Mouse (Mus musculus): Measurements from ENCODE around the gene Fam49a. TPM values are rescaled to one million over a fixed set of nuclear protein-coding genes. Genes with fewer than 3 reads are reported as not detected.

Gene Fam49a
- polyA plus RNA-seq, 1 experiment from 2014 or later: 131 TPM

- H3K27ac ChIP-seq (ENCODE audit: low read depth, low read length): no peak overlapping the region
- H3K9me3 ChIP-seq (replicated peaks; ENCODE audit: control insufficient read depth, low read length): no peaks in the 10 kb centered on the region
- DNase-seq (ENCODE audit: low spot score): no peak
- H3K36me3 ChIP-seq (ENCODE audit: control insufficient read depth, insufficient read depth, low read length): no peaks in the 10 kb centered on the region
- 4% methylated on average over 2 of the region's 2 CpGs for WGBS
- H3K27me3 ChIP-seq (replicated peaks; ENCODE audit: control insufficient read depth, insufficient read depth, low read length): no peaks in the 10 kb centered on the region
- H3K4me1 ChIP-seq (ENCODE audit: control insufficient read depth, insufficient read depth, low read length): peaks cover 12% of the 10 kb centered on the region; the same call in 1 of the 2 replicates
- peak; percentile 41 for ATAC-seq
- H3K4me3 ChIP-seq (ENCODE audit: low read depth, low read length): no peak overlapping the region
- no peak overlapping the region for H3K9ac ChIP-seq (ENCODE audit: low read length)
- no peak overlapping the region for H3K4me2 ChIP-seq (ENCODE audit: low read length)
These were observed 158.5 kb downstream of the Fam49a start for GRCm38 (mm10) chr12:12420423-12420822.

- Histone ChIP-seq H3K9ac (ENCODE audit: low read length) (peak overlapping the region; percentile 80), H3K4me1 (ENCODE audit: control insufficient read depth, insufficient read depth, low read length) (peaks cover 12% of the 10 kb centered on the region; the same call in 1 of the 2 replicates), H3K36me3 (ENCODE audit: control insufficient read depth, insufficient read depth, low read length) (no peaks in the 10 kb centered on the region), H3K27ac (ENCODE audit: low read depth, low read length) (peak overlapping the region; percentile 45; the same call in 1 of the 2 replicates), H3K4me3 (ENCODE audit: low read depth, low read length) (peak overlapping the region; percentile 29), H3K27me3 (replicated peaks; ENCODE audit: control insufficient read depth, insufficient read depth, low read length) (no peaks in the 10 kb centered on the region), H3K4me2 (ENCODE audit: low read length) (peak overlapping the region; percentile 61), H3K9me3 (replicated peaks; ENCODE audit: control insufficient read depth, low read length) (no peaks in the 10 kb centered on the region)
- ATAC-seq (peak; percentile 97), DNase-seq (ENCODE audit: low spot score) (peak; percentile 94)
- 10% methylated on average over 25 of the region's 25 CpGs for WGBS
These were observed 159.1 kb downstream of the Fam49a start for GRCm38 (mm10) chr12:12420841-12421579.

- H3K4me3 ChIP-seq (ENCODE audit: low read depth, low read length): no peak overlapping the region
- DNase-seq (ENCODE audit: low spot score): no peak
- H3K36me3 ChIP-seq (ENCODE audit: control insufficient read depth, insufficient read depth, low read length): no peaks in the 10 kb centered on the region
- peaks cover 12% of the 10 kb centered on the region; the same call in 1 of the 2 replicates for H3K4me1 ChIP-seq (ENCODE audit: control insufficient read depth, insufficient read depth, low read length)
- H3K27ac ChIP-seq (ENCODE audit: low read depth, low read length): no peak overlapping the region
- no peaks in the 10 kb centered on the region for H3K27me3 ChIP-seq (replicated peaks; ENCODE audit: control insufficient read depth, insufficient read depth, low read length)
- WGBS: 89% methylated on average over 8 of the region's 8 CpGs
- H3K9ac ChIP-seq (ENCODE audit: low read length): peak overlapping the region; percentile 80
- H3K9me3 ChIP-seq (replicated peaks; ENCODE audit: control insufficient read depth, low read length): no peaks in the 10 kb centered on the region
- ATAC-seq: no peak
- no peak overlapping the region for H3K4me2 ChIP-seq (ENCODE audit: low read length)
These were observed 159.6 kb downstream of the Fam49a start for GRCm38 (mm10) chr12:12421580-12421878.

- Histone ChIP-seq H3K4me3 (ENCODE audit: low read depth, low read length) (no peak overlapping the region), H3K27ac (ENCODE audit: low read depth, low read length) (no peak overlapping the region; the same call in 1 of the 2 replicates), H3K9me3 (replicated peaks; ENCODE audit: control insufficient read depth, low read length) (no peaks in the 10 kb centered on the region), H3K27me3 (replicated peaks; ENCODE audit: control insufficient read depth, insufficient read depth, low read length) (no peaks in the 10 kb centered on the region), H3K4me2 (ENCODE audit: low read length) (no peak overlapping the region), H3K9ac (ENCODE audit: low read length) (no peak overlapping the region), H3K4me1 (ENCODE audit: control insufficient read depth, insufficient read depth, low read length) (peaks cover 12% of the 10 kb centered on the region; the same call in 1 of the 2 replicates), H3K36me3 (ENCODE audit: control insufficient read depth, insufficient read depth, low read length) (no peaks in the 10 kb centered on the region)
- ATAC-seq (no peak), DNase-seq (ENCODE audit: low spot score) (peak; percentile 50)
- WGBS: 32% methylated on average over 5 of the region's 5 CpGs
These were observed 163.2 kb downstream of the Fam49a start for GRCm38 (mm10) chr12:12425188-12425587.

- Histone ChIP-seq H3K27me3 (replicated peaks; ENCODE audit: control insufficient read depth, insufficient read depth, low read length) (no peaks in the 10 kb centered on the region), H3K4me2 (ENCODE audit: low read length) (no peak overlapping the region), H3K9ac (ENCODE audit: low read length) (no peak overlapping the region), H3K9me3 (replicated peaks; ENCODE audit: control insufficient read depth, low read length) (no peaks in the 10 kb centered on the region), H3K4me1 (ENCODE audit: control insufficient read depth, insufficient read depth, low read length) (peaks cover 4% of the 10 kb centered on the region; the same call in 1 of the 2 replicates), H3K36me3 (ENCODE audit: control insufficient read depth, insufficient read depth, low read length) (no peaks in the 10 kb centered on the region), H3K4me3 (ENCODE audit: low read depth, low read length) (no peak overlapping the region), H3K27ac (ENCODE audit: low read depth, low read length) (no peak overlapping the region)
- 92% methylated on average over 1 of the region's 1 CpGs for WGBS
- DNase-seq (ENCODE audit: low spot score): no peak
- ATAC-seq: no peak
These were observed 165.3 kb downstream of the Fam49a start for GRCm38 (mm10) chr12:12427285-12427684.

GRCm38 (mm10) chr12:12428886-12429285 lies 166.9 kb downstream of the Fam49a start:
- no peaks in the 10 kb centered on the region for H3K36me3 ChIP-seq (ENCODE audit: control insufficient read depth, insufficient read depth, low read length)
- H3K9ac ChIP-seq (ENCODE audit: low read length): no peak overlapping the region
- H3K4me2 ChIP-seq (ENCODE audit: low read length): no peak overlapping the region
- no peaks in the 10 kb centered on the region for H3K9me3 ChIP-seq (replicated peaks; ENCODE audit: control insufficient read depth, low read length)
- no peak overlapping the region for H3K4me3 ChIP-seq (ENCODE audit: low read depth, low read length)
- H3K27ac ChIP-seq (ENCODE audit: low read depth, low read length): no peak overlapping the region
- H3K27me3 ChIP-seq (replicated peaks; ENCODE audit: control insufficient read depth, insufficient read depth, low read length): no peaks in the 10 kb centered on the region
- DNase-seq (ENCODE audit: low spot score) (no peak), ATAC-seq (no peak)
- H3K4me1 ChIP-seq (ENCODE audit: control insufficient read depth, insufficient read depth, low read length): peaks cover 4% of the 10 kb centered on the region; the same call in 1 of the 2 replicates
- WGBS: 89% methylated on average over 7 of the region's 7 CpGs
